Comparison of ENCODE assay signal across 8 mouse cellular contexts in genomic region chr1:55130943-55131401, GRCm38 (mm10). TPM values are rescaled to one million over a fixed set of nuclear protein-coding genes. Genes with fewer than 3 reads are reported as not detected.
DNase-seq lines count a peak whose midpoint lies in the region; ATAC-seq and TF ChIP-seq lines count a peak whose summit lies in the region.

TSS of gene Mob4 (plus strand) at chr1:55131231.

- TF ChIP-seq EP300 in heart, adult 2 months (IDR thresholded peaks at IDR 0.05; ENCODE audit: insufficient read depth, low read depth, low read length) = peak; percentile 59; the same call in 1 of the 2 replicates

- under 1% methylated on average over 30 of the region's 42 CpGs for WGBS in embryonic facial prominence, embryonic 13.5 days
- under 1% methylated on average over 35 of the region's 42 CpGs for WGBS in heart, adult 2 months
- under 1% methylated on average over 42 of the region's 42 CpGs for WGBS in limb, embryonic 13.5 days
- WGBS in midbrain, embryonic 16.5 days = under 1% methylated on average over 42 of the region's 42 CpGs

- H3K27me3 ChIP-seq in embryonic facial prominence, embryonic 13.5 days = no peaks in the 10 kb centered on the region
- H3K27me3 ChIP-seq in heart, adult 2 months (ENCODE audit: control insufficient read depth, insufficient read depth, low read length) = no peaks in the 10 kb centered on the region
- H3K27me3 ChIP-seq in limb, embryonic 13.5 days = no peaks in the 10 kb centered on the region
- no peaks in the 10 kb centered on the region for H3K27me3 ChIP-seq in midbrain, embryonic 16.5 days (ENCODE audit: control insufficient read depth, insufficient read depth, low read depth, low read length)

- H3K27ac ChIP-seq in embryonic facial prominence, embryonic 13.5 days = peak within 1 kb of the TSS; percentile 97
- H3K27ac ChIP-seq in heart, adult 2 months = peak within 1 kb of the TSS; percentile 99
- peak within 1 kb of the TSS; percentile 98 for H3K27ac ChIP-seq in limb, embryonic 13.5 days
- peak within 1 kb of the TSS; percentile 98 for H3K27ac ChIP-seq in midbrain, embryonic 16.5 days (ENCODE audit: low read length)

- peak within 1 kb of the TSS; percentile 100 for H3K4me3 ChIP-seq in embryonic facial prominence, embryonic 13.5 days
- H3K4me3 ChIP-seq in heart, adult 2 months = peak within 1 kb of the TSS; percentile 98
- peak within 1 kb of the TSS; percentile 99 for H3K4me3 ChIP-seq in limb, embryonic 13.5 days
- peak within 1 kb of the TSS; percentile 99 for H3K4me3 ChIP-seq in midbrain, embryonic 16.5 days (ENCODE audit: low read depth, low read length)

- peaks cover 6% of the 10 kb centered on the region for H3K79me2 ChIP-seq in heart, adult 2 months (replicated peaks; ENCODE audit: control insufficient read depth, insufficient read depth, low read length)

- ATAC-seq in embryonic facial prominence, embryonic 13.5 days (ENCODE audit: insufficient number of reproducible peaks, insufficient read depth, low FRiP score, low TSS enrichment, low read depth) = peak; percentile 92
- peak; percentile 95 for ATAC-seq in limb, embryonic 13.5 days (ENCODE audit: low FRiP score, low read depth)
- peak; percentile 98 for ATAC-seq in midbrain, embryonic 16.5 days

- H3K9me3 ChIP-seq in embryonic facial prominence, embryonic 13.5 days = no peaks in the 10 kb centered on the region
- H3K9me3 ChIP-seq in limb, embryonic 13.5 days = no peaks in the 10 kb centered on the region
- H3K9me3 ChIP-seq in midbrain, embryonic 16.5 days (replicated peaks; ENCODE audit: control insufficient read depth, low read length, poor library complexity, severe bottlenecking) = no peaks in the 10 kb centered on the region

- H3K9ac ChIP-seq in embryonic facial prominence, embryonic 13.5 days = peak within 1 kb of the TSS; percentile 99
- peak within 1 kb of the TSS; percentile 96 for H3K9ac ChIP-seq in heart, adult 2 months (ENCODE audit: low read depth, low read length)
- H3K9ac ChIP-seq in limb, embryonic 13.5 days = peak within 1 kb of the TSS; percentile 99
- peak within 1 kb of the TSS; percentile 99 for H3K9ac ChIP-seq in midbrain, embryonic 16.5 days (ENCODE audit: low read depth, low read length)

- no peaks in the 10 kb centered on the region; the same call in 1 of the 2 replicates for H3K36me3 ChIP-seq in embryonic facial prominence, embryonic 13.5 days
- H3K36me3 ChIP-seq in heart, adult 2 months (ENCODE audit: control insufficient read depth, insufficient read depth, low read length) = peaks cover 14% of the 10 kb centered on the region
- H3K36me3 ChIP-seq in limb, embryonic 13.5 days = peaks cover 9% of the 10 kb centered on the region
- H3K36me3 ChIP-seq in midbrain, embryonic 16.5 days (ENCODE audit: control insufficient read depth, insufficient read depth, low read length) = no peaks in the 10 kb centered on the region

- TF ChIP-seq CTCF in heart, adult 2 months (IDR thresholded peaks at IDR 0.05) = no peak

- H3K4me2 ChIP-seq in embryonic facial prominence, embryonic 13.5 days = peak within 1 kb of the TSS; percentile 60
- H3K4me2 ChIP-seq in limb, embryonic 13.5 days (replicated peaks) = peak within 1 kb of the TSS; percentile 73
- H3K4me2 ChIP-seq in midbrain, embryonic 16.5 days (ENCODE audit: low read length) = peak within 1 kb of the TSS; percentile 77

- H3K4me1 ChIP-seq in embryonic facial prominence, embryonic 13.5 days = peaks cover 10% of the 10 kb centered on the region
- H3K4me1 ChIP-seq in heart, adult 2 months (ENCODE audit: control insufficient read depth, insufficient read depth, low read length) = peaks cover 7% of the 10 kb centered on the region
- peaks cover 16% of the 10 kb centered on the region for H3K4me1 ChIP-seq in limb, embryonic 13.5 days
- peaks cover 19% of the 10 kb centered on the region for H3K4me1 ChIP-seq in midbrain, embryonic 16.5 days (ENCODE audit: control insufficient read depth, insufficient read depth, low read length)

- intact Hi-C loops in heart, adult 2 months (cut with DNase I) = loop anchor here (1.0 to 5.0 kb wide), 4 partner anchors 43 to 106 kb away; partner anchors contain the start of genes Coq10b, Hspd1, Hspe1 and Mars2

- peak; percentile 91 for DNase-seq in 3134 (ENCODE audit: extremely low read depth, insufficient read length, low spot score)
- DNase-seq in adrenal gland, postnatal 36 days = peak; percentile 96 to 98
- DNase-seq in heart, adult 2 months = peak; percentile 96 to 97
- peak; percentile 88 to 89 for DNase-seq in kidney, adult 8-10 months
- peak; percentile 95 to 96 for DNase-seq in spleen, postnatal 10 days (ENCODE audit: low spot score in 2 of 2)

- peak; percentile 90 for TF ChIP-seq POLR2A in heart, adult 2 months (IDR thresholded peaks at IDR 0.05; ENCODE audit: insufficient read depth, low read depth, low read length)

RNA-seq across cellular contexts. Expression of gene Mob4, which starts in this region (rescaled TPM):
- total RNA-seq in adrenal gland, postnatal 36 days (2021) = 100 to 1,000 TPM; 311 to 394 TPM
- polyA plus RNA-seq in embryonic facial prominence, embryonic 13.5 days (2015; fragmentation: Nextera tagmentation; extraction: Ambion mirVana) = 149 and 165 TPM in 2 replicates
- 10 to 100 TPM; 27.8 to 32.0 TPM for total RNA-seq in heart, adult 2 months (2021)
- 11.1 and 22.3 TPM in 2 replicates for polyA plus RNA-seq in heart, adult 2 months (2012; rRNA removed)
- polyA plus RNA-seq in limb, embryonic 13.5 days (2015; fragmentation: Nextera tagmentation; extraction: Ambion mirVana) = 158 and 171 TPM in 2 replicates
- 171 and 194 TPM in 2 replicates for polyA plus RNA-seq in midbrain, embryonic 16.5 days (2015; fragmentation: Nextera tagmentation; extraction: Ambion mirVana)

Comparison
In these comparisons a context has a peak if more than half of its experiments do, and no peak if none do; other contexts are left out.
1. Peak in every context shown above with its lines: DNase-seq, ATAC-seq, H3K4me3 ChIP-seq and H3K27ac ChIP-seq.
2. RNA of gene Mob4 (total RNA-seq): 311 to 394 TPM in adrenal gland, postnatal 36 days; 27.8 to 32.0 TPM in heart, adult 2 months; every median in the first group is over 4 times any median in the second.